Mouse (Mus musculus) olfactory bulb, adult 2 months (tissue): ENCODE results near the gene Ak2. TPM values are rescaled to one million over a fixed set of nuclear protein-coding genes. Genes with fewer than 3 reads are reported as not detected.

Source experiments
- H3K27ac ChIP-seq: fragments of 200-500 bp; 2 replicates; pipeline ENCODE4 v1.5.1; 2012; ENCODE audit warnings: low read depth, low read length; ENCODE audit not compliant: insufficient read depth
- H3K4me1 ChIP-seq: fragments of 200-500 bp; 2 replicates; pipeline ENCODE4 v1.6.1; 2012; ENCODE audit warnings: low read length; ENCODE audit not compliant: control insufficient read depth, insufficient read depth
- H3K4me3 ChIP-seq: fragments of 200-500 bp; 2 replicates; pipeline ENCODE4 v1.5.1; 2012; ENCODE audit warnings: mild to moderate bottlenecking, low read depth, low read length, moderate library complexity; ENCODE audit not compliant: insufficient read depth
- CTCF ChIP-seq: fragments of 200-500 bp; IDR thresholded peaks from 2 replicates; pipeline ENCODE4 v1.5.1; 2012; ENCODE audit warnings: low read depth, mild to moderate bottlenecking, low read length, moderate library complexity; ENCODE audit not compliant: insufficient read depth
- POLR2A ChIP-seq: fragments of 200-500 bp; IDR thresholded peaks from 2 replicates; pipeline ENCODE4 v1.6.1; 2012; ENCODE audit warnings: mild to moderate bottlenecking, low read depth, low read length, moderate library complexity; ENCODE audit not compliant: insufficient read depth
- WGBS: fragments of 180-500 bp; shearing (Covaris S2); methylation state at CpG from one replicate; pipeline ENCODE4 v1.1.7; 2018; 5-methylcytosine and 5-hydroxymethylcytosine counted together
- polyA plus RNA-seq: library from polyadenylated mRNA; stranded (reverse); fragments of >200 nt; gene quantifications from 2 replicates; pipeline ENCODE4 v1.2.4, GENCODE M21; 2012; ENCODE audit warnings: low replicate concordance; ENCODE audit not compliant: missing spikeins, insufficient read depth, insufficient read length

Ak2 gene
- polyA plus RNA-seq, 1 experiment: 173 TPM

- no peak overlapping the region for H3K4me3 ChIP-seq
- WGBS: 43% methylated on average over 8 of the region's 8 CpGs
- peaks cover 39% of the 10 kb centered on the region for H3K4me1 ChIP-seq
- TF ChIP-seq CTCF (no peak), POLR2A (no peak)
- no peak overlapping the region for H3K27ac ChIP-seq
Observed at GRCm38 (mm10) chr4:128958849-128959248, 32.9 kb upstream of the Ak2 start.

GRCm38 (mm10) chr4:128959676-128960075 lies 32.1 kb upstream of the Ak2 start:
- Histone ChIP-seq H3K4me3 (no peak overlapping the region), H3K4me1 (peaks cover 39% of the 10 kb centered on the region), H3K27ac (no peak overlapping the region)
- WGBS: 91% methylated on average over 17 of the region's 17 CpGs
- TF ChIP-seq CTCF (no peak), POLR2A (no peak)

- peaks cover 39% of the 10 kb centered on the region for H3K4me1 ChIP-seq
- no peak for TF ChIP-seq CTCF
- no peak overlapping the region for H3K27ac ChIP-seq
- WGBS: 17% methylated on average over 16 of the region's 16 CpGs
- peak overlapping the region; percentile 93 for H3K4me3 ChIP-seq
Observed at GRCm38 (mm10) chr4:128961301-128962028, 30.3 kb upstream of the Ak2 start.

GRCm38 (mm10) chr4:128962029-128962925 lies 29.5 kb upstream of the Ak2 start, which contains the start of gene Azin2:
Gene Azin2, minus strand, starts transcription at chr4:128962442.
- peak within 1 kb of the TSS; percentile 93 for H3K4me3 ChIP-seq
- H3K27ac ChIP-seq: peak within 1 kb of the TSS; percentile 78
- TF ChIP-seq CTCF (no peak), POLR2A (peak; percentile 97)
- H3K4me1 ChIP-seq: peaks cover 37% of the 10 kb centered on the region
- 1% methylated on average over 71 of the region's 72 CpGs for WGBS

- Histone ChIP-seq H3K4me3 (peak overlapping the region; percentile 93), H3K27ac (no peak overlapping the region), H3K4me1 (peaks cover 34% of the 10 kb centered on the region)
- TF ChIP-seq POLR2A (no peak), CTCF (no peak)
- 2% methylated on average over 9 of the region's 9 CpGs for WGBS
Observed at GRCm38 (mm10) chr4:128962926-128963290, 28.9 kb upstream of the Ak2 start.

GRCm38 (mm10) chr4:128966751-128967150 lies 25.0 kb upstream of the Ak2 start:
- H3K4me1 ChIP-seq: peaks cover 11% of the 10 kb centered on the region
- H3K27ac ChIP-seq: no peak overlapping the region
- no peak overlapping the region for H3K4me3 ChIP-seq
- 24% methylated on average over 7 of the region's 7 CpGs for WGBS
- TF ChIP-seq CTCF: no peak

- no peak overlapping the region for H3K27ac ChIP-seq
- 76% methylated on average over 5 of the region's 5 CpGs for WGBS
- peaks cover 6% of the 10 kb centered on the region for H3K4me1 ChIP-seq
- no peak overlapping the region for H3K4me3 ChIP-seq
- TF ChIP-seq POLR2A (no peak), CTCF (no peak)
Observed at GRCm38 (mm10) chr4:128969081-128969480, 22.7 kb upstream of the Ak2 start.

GRCm38 (mm10) chr4:128969607-128970416 lies 21.9 kb upstream of the Ak2 start:
- WGBS: 59% methylated on average over 18 of the region's 18 CpGs
- TF ChIP-seq CTCF: no peak
- no peak for TF ChIP-seq POLR2A
- H3K4me3 ChIP-seq: no peak overlapping the region
- H3K27ac ChIP-seq: no peak overlapping the region
- H3K4me1 ChIP-seq: peaks cover 6% of the 10 kb centered on the region

GRCm38 (mm10) chr4:128970417-128970807 lies 21.3 kb upstream of the Ak2 start:
- TF ChIP-seq POLR2A: no peak
- TF ChIP-seq CTCF: no peak
- Histone ChIP-seq H3K27ac (no peak overlapping the region), H3K4me1 (peaks cover 6% of the 10 kb centered on the region), H3K4me3 (no peak overlapping the region)
- 80% methylated on average over 7 of the region's 8 CpGs for WGBS
